In genomic region chr2:3717268-3717667, GRCm38 (mm10) we compare ENCODE assay signal across 13 mouse cellular contexts.
DNase-seq lines count a peak whose midpoint lies in the region; ATAC-seq and TF ChIP-seq lines count a peak whose summit lies in the region.
"Had no signal": no experiment of that assay in that cellular context is flagged by ENCODE, and none has a peak within 500 bp of the region (broad histone marks: within the 10 kb centered on the region; RNA-seq: fewer than 3 reads in every experiment).

No protein-coding gene starts in this region.

- no peak overlapping the region for H3K27ac ChIP-seq in heart, embryonic 12.5 days (ENCODE audit: poor library complexity, severe bottlenecking)
- no peak overlapping the region for H3K27ac ChIP-seq in liver, embryonic 16.5 days (ENCODE audit: low read length)
- no peak overlapping the region for H3K27ac ChIP-seq in cerebellum, adult 2 months (ENCODE audit: insufficient read depth, low read length)
- H3K27ac ChIP-seq: hindbrain, embryonic 15.5 days had no signal

- no peak overlapping the region for H3K9ac ChIP-seq in heart, embryonic 12.5 days
- no peak overlapping the region for H3K9ac ChIP-seq in liver, embryonic 16.5 days (ENCODE audit: low read depth, low read length)
- H3K9ac ChIP-seq: hindbrain, embryonic 15.5 days had no signal

- H3K4me3 ChIP-seq in heart, embryonic 12.5 days, result no peak overlapping the region
- H3K4me3 ChIP-seq in liver, embryonic 16.5 days (ENCODE audit: low read depth, low read length), result no peak overlapping the region
- no peak overlapping the region for H3K4me3 ChIP-seq in cerebellum, adult 2 months (replicated peaks; ENCODE audit: insufficient read depth, low read depth, low read length)
- H3K4me3 ChIP-seq: hindbrain, embryonic 15.5 days had no signal

- no peaks in the 10 kb centered on the region for H3K36me3 ChIP-seq in heart, embryonic 12.5 days
- H3K36me3 ChIP-seq in liver, embryonic 16.5 days (ENCODE audit: control insufficient read depth, insufficient read depth), result no peaks in the 10 kb centered on the region
- H3K36me3 ChIP-seq: hindbrain, embryonic 15.5 days had no signal

- no peaks in the 10 kb centered on the region for H3K9me3 ChIP-seq in heart, embryonic 12.5 days (replicated peaks)
- no peaks in the 10 kb centered on the region for H3K9me3 ChIP-seq in liver, embryonic 16.5 days (replicated peaks; ENCODE audit: control insufficient read depth, low read length)
- H3K9me3 ChIP-seq: hindbrain, embryonic 15.5 days had no signal

- no peak for TF ChIP-seq CTCF in cerebellum, adult 2 months (IDR thresholded peaks at IDR 0.05; ENCODE audit: borderline replicate concordance, insufficient read depth, low read depth, low read length)

- H3K27me3 ChIP-seq in heart, embryonic 12.5 days (replicated peaks), result no peaks in the 10 kb centered on the region
- H3K27me3 ChIP-seq in liver, embryonic 16.5 days (ENCODE audit: control insufficient read depth, insufficient read depth, low read depth, low read length), result peaks cover 5% of the 10 kb centered on the region; the same call in 1 of the 2 replicates
- H3K27me3 ChIP-seq in cerebellum, adult 2 months (ENCODE audit: control insufficient read depth, insufficient read depth, low read length), result no peaks in the 10 kb centered on the region
- H3K27me3 ChIP-seq: hindbrain, embryonic 15.5 days had no signal

- no peak for ATAC-seq in heart, embryonic 12.5 days (ENCODE audit: insufficient number of reproducible peaks, low FRiP score)
- ATAC-seq in liver, embryonic 16.5 days (ENCODE audit: low read depth), result no peak
- ATAC-seq: forebrain, embryonic 14.5 days had no signal

- WGBS in heart, embryonic 12.5 days, result 44% methylated on average over 5 of the region's 5 CpGs
- WGBS in liver, embryonic 16.5 days (ENCODE audit: insufficient replicate concordance), result 28% methylated on average over 5 of the region's 5 CpGs
- WGBS in cerebellum, adult 2 months, result 79% methylated on average over 5 of the region's 5 CpGs

- no peak for TF ChIP-seq POLR2A in cerebellum, adult 2 months (IDR thresholded peaks at IDR 0.05; ENCODE audit: borderline replicate concordance, insufficient read depth, low read length)

- intact Hi-C loops in heart, postnatal 14 days (cut with DNase I), result no loop called here

- H3K4me1 ChIP-seq in heart, embryonic 12.5 days (replicated peaks), result peaks cover 23% of the 10 kb centered on the region
- peaks cover 20% of the 10 kb centered on the region for H3K4me1 ChIP-seq in liver, embryonic 16.5 days (ENCODE audit: control insufficient read depth, low read depth, low read length)
- H3K4me1 ChIP-seq in cerebellum, adult 2 months (ENCODE audit: control insufficient read depth, insufficient read depth, low read length), result peaks cover 9% of the 10 kb centered on the region

- peak overlapping the region; percentile 36 for H3K4me2 ChIP-seq in heart, embryonic 12.5 days
- H3K4me2 ChIP-seq in liver, embryonic 16.5 days (ENCODE audit: low read depth, low read length), result peak overlapping the region; percentile 26; the same call in 1 of the 2 replicates
- H3K4me2 ChIP-seq: hindbrain, embryonic 15.5 days had no signal

- DNase-seq in heart, postnatal 14 days, result no peak
- peak; percentile 50 for DNase-seq in thymus, postnatal 0 days (ENCODE audit: low spot score)
- no peak for DNase-seq in thymus, postnatal 25 days
- no peak for DNase-seq in adrenal gland, postnatal 25 days
- no peak for DNase-seq in urinary bladder, postnatal 36 days (ENCODE audit: low spot score in 2 of 2)
- no peak for DNase-seq in cerebellum, adult 2 months
- DNase-seq: kidney, postnatal 4 days; lung, postnatal 14 days; right cerebral cortex, postnatal 4 days had no signal
